Mouse (Mus musculus) cerebellum, postnatal 4 days (tissue): ENCODE data around the gene Crhr2.

Experiments used
- DNase-seq, 2 experiments: peaks; one replicate each; pipeline ENCODE4 v3.0.0; 2022; ENCODE audit warnings: low spot score in 2 of 2, mixed read lengths in 1 of 2

The Crhr2 gene

GRCm38 (mm10) chr6:55045326-55045725 lies 87.5 kb downstream of the Crhr2 start:
- DNase-seq = no peak

GRCm38 (mm10) chr6:55044542-55044941 lies 88.3 kb downstream of the Crhr2 start:
- no peak for DNase-seq

- no peak for DNase-seq
Measured at GRCm38 (mm10) chr6:55043206-55043605, 89.6 kb downstream of the Crhr2 start.
